Mouse (Mus musculus) forebrain, embryonic 15.5 days (tissue): ENCODE measurements around the gene Mrgpre. TPM values are rescaled to one million over a fixed set of nuclear protein-coding genes. Genes with fewer than 3 reads are reported as not detected.
A peak's percentile ranks its signal among the peaks of the same experiment; 100 is the strongest.

Source experiments
- ATAC-seq: fragments of 200-750 bp; cut with Nextera tagmentation; replicated peaks from 2 replicates; pipeline ENCODE4 v1.8.0; 2017; ENCODE audit warnings: mild to moderate bottlenecking, moderate TSS enrichment, moderate library complexity
- H3K27ac ChIP-seq: fragments of 300-500 bp; sonication (generic); replicated peaks from 2 replicates; pipeline ENCODE4 v1.5.1; 2015; ENCODE audit warnings: mild to moderate bottlenecking, inconsistent platforms
- H3K27me3 ChIP-seq: fragments of 300-500 bp; sonication (generic); 2 replicates; pipeline ENCODE4 v1.6.1; 2015; ENCODE audit warnings: inconsistent platforms
- H3K36me3 ChIP-seq: fragments of 300-500 bp; sonication (generic); 2 replicates; pipeline ENCODE4 v1.6.1; 2015; ENCODE audit warnings: mild to moderate bottlenecking, inconsistent platforms
- H3K4me1 ChIP-seq: fragments of 300-500 bp; sonication (generic); 2 replicates; pipeline ENCODE4 v1.6.1; 2015; ENCODE audit warnings: inconsistent platforms
- H3K4me2 ChIP-seq: fragments of 300-500 bp; sonication (generic); replicated peaks from 2 replicates; pipeline ENCODE4 v1.6.1; 2015; ENCODE audit warnings: mild to moderate bottlenecking, inconsistent platforms
- H3K4me3 ChIP-seq: fragments of 300-500 bp; sonication (generic); 2 replicates; pipeline ENCODE4 v1.5.1; 2015; ENCODE audit warnings: mild to moderate bottlenecking, inconsistent platforms
- H3K9ac ChIP-seq: fragments of 300-500 bp; sonication (generic); replicated peaks from 2 replicates; pipeline ENCODE4 v1.6.1; 2015; ENCODE audit warnings: mild to moderate bottlenecking, inconsistent platforms
- H3K9me3 ChIP-seq: fragments of 300-500 bp; sonication (generic); 2 replicates; pipeline ENCODE4 v1.6.1; 2016; ENCODE audit warnings: inconsistent platforms
- WGBS: fragments of 180-500 bp; shearing (Covaris S2); methylation state at CpG from one replicate; pipeline ENCODE4 v1.1.7; 2015; ENCODE audit warnings: mixed read lengths; 5-methylcytosine and 5-hydroxymethylcytosine counted together
- polyA plus RNA-seq: library from polyadenylated mRNA; unstranded; fragments of >200 nt; fragmentation: Nextera tagmentation; extraction: Ambion mirVana; gene quantifications from 2 replicates; pipeline ENCODE4 v1.2.1, GENCODE M21; 2015

Mrgpre gene
- polyA plus RNA-seq, 1 experiment from 2014 or later, result 3.0 TPM

DNA sequence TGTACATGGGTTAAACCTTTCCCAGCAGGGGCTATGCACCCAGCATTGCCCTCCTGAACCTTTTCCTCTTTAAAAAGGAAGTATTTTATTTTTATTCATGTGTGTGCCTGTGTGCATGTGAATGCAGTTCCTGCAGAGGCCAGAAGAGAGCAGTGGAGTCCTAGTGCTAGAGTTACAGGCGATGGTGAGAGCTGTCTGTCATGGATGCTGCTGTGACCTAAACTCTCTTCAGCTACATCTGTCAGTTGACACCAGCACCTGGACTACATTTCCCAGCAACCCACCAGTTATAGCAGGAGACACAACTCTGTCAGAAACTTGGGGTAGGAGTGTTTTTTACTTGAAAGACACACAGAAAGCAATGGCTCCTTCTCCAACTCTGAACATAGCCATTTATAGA is 24.6 kb upstream of the Mrgpre start:
- H3K36me3 ChIP-seq, result peaks cover 21% of the 10 kb centered on the region
- no peak overlapping the region for H3K4me2 ChIP-seq
- H3K4me1 ChIP-seq, result no peaks in the 10 kb centered on the region
- H3K9ac ChIP-seq, result no peak overlapping the region
- H3K27me3 ChIP-seq, result no peaks in the 10 kb centered on the region
- H3K4me3 ChIP-seq, result no peak overlapping the region
- H3K27ac ChIP-seq, result no peak overlapping the region
- no peak for ATAC-seq
- 49% methylated on average over 1 of the region's 1 CpGs for WGBS
- H3K9me3 ChIP-seq, result no peaks in the 10 kb centered on the region

DNA sequence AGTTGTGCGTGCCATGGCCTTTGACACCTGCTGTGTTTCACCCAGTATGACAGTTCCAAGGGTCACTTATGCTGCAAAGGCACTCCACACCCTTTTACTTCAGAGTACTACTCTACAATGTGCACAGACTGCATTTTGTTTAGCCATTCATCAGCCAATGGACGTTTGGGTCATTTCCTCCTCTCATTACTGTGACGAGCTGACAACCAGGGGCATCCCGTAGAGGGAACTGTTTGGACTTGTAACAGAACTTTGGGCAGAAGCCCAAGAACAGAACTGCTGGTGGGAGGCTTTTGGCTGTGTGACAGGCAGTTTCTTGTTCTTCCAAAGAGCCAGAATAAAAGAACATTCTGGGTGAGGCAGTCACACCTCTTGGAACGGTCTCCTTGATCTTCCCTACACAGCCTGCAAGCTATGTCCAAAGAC is 20.9 kb upstream of the Mrgpre start:
- 34% methylated on average over 5 of the region's 5 CpGs for WGBS
- H3K9me3 ChIP-seq, result no peaks in the 10 kb centered on the region
- H3K27ac ChIP-seq, result no peak overlapping the region
- H3K27me3 ChIP-seq, result no peaks in the 10 kb centered on the region
- H3K36me3 ChIP-seq, result peaks cover 16% of the 10 kb centered on the region; the same call in 1 of the 2 replicates
- H3K4me3 ChIP-seq, result no peak overlapping the region
- no peaks in the 10 kb centered on the region for H3K4me1 ChIP-seq
- no peak overlapping the region for H3K9ac ChIP-seq
- peak; percentile 64 for ATAC-seq
- no peak overlapping the region for H3K4me2 ChIP-seq

GRCm38 (mm10) chr7:143801195-143802065 is 17.1 kb upstream of the Mrgpre start:
- 86% methylated on average over 8 of the region's 8 CpGs for WGBS
- peaks cover 23% of the 10 kb centered on the region; the same call in 1 of the 2 replicates for H3K36me3 ChIP-seq
- no peak for ATAC-seq

GRCm38 (mm10) chr7:143800770-143801169 is 16.5 kb upstream of the Mrgpre start:
- H3K36me3 ChIP-seq, result peaks cover 30% of the 10 kb centered on the region; the same call in 1 of the 2 replicates
- no peaks in the 10 kb centered on the region for H3K9me3 ChIP-seq
- 97% methylated on average over 1 of the region's 1 CpGs for WGBS
- no peak overlapping the region for H3K4me3 ChIP-seq
- H3K4me1 ChIP-seq, result no peaks in the 10 kb centered on the region
- no peak overlapping the region for H3K9ac ChIP-seq
- no peak for ATAC-seq
- no peaks in the 10 kb centered on the region for H3K27me3 ChIP-seq
- H3K4me2 ChIP-seq, result no peak overlapping the region
- H3K27ac ChIP-seq, result no peak overlapping the region

More at GRCm38 (mm10) chr7:143801195-143802065, 17.1 kb upstream of the Mrgpre start:
- no peaks in the 10 kb centered on the region for H3K4me1 ChIP-seq
- H3K4me2 ChIP-seq, result no peak overlapping the region
- H3K9ac ChIP-seq, result no peak overlapping the region
- H3K27ac ChIP-seq, result no peak overlapping the region
- no peak overlapping the region for H3K4me3 ChIP-seq
- H3K27me3 ChIP-seq, result no peaks in the 10 kb centered on the region
- H3K9me3 ChIP-seq, result no peaks in the 10 kb centered on the region

- H3K27ac ChIP-seq, result no peak overlapping the region
- no peaks in the 10 kb centered on the region for H3K27me3 ChIP-seq
- peaks cover 31% of the 10 kb centered on the region; the same call in 1 of the 2 replicates for H3K36me3 ChIP-seq
- H3K4me3 ChIP-seq, result no peak overlapping the region
- ATAC-seq, result no peak
- no peaks in the 10 kb centered on the region for H3K4me1 ChIP-seq
- no peak overlapping the region for H3K4me2 ChIP-seq
- H3K9me3 ChIP-seq, result no peaks in the 10 kb centered on the region
- H3K9ac ChIP-seq, result no peak overlapping the region
- WGBS, result 91% methylated on average over 4 of the region's 4 CpGs
Measured at GRCm38 (mm10) chr7:143798783-143799182, 14.5 kb upstream of the Mrgpre start.

- Histone ChIP-seq H3K36me3 (peaks cover 17% of the 10 kb centered on the region; the same call in 1 of the 2 replicates), H3K9ac (no peak overlapping the region), H3K4me3 (no peak overlapping the region), H3K27ac (no peak overlapping the region), H3K9me3 (no peaks in the 10 kb centered on the region), H3K4me2 (no peak overlapping the region), H3K4me1 (no peaks in the 10 kb centered on the region), H3K27me3 (no peaks in the 10 kb centered on the region)
- WGBS, result 61% methylated on average over 4 of the region's 4 CpGs
- ATAC-seq, result no peak
Measured at GRCm38 (mm10) chr7:143793121-143793520, 8.8 kb upstream of the Mrgpre start.

DNA sequence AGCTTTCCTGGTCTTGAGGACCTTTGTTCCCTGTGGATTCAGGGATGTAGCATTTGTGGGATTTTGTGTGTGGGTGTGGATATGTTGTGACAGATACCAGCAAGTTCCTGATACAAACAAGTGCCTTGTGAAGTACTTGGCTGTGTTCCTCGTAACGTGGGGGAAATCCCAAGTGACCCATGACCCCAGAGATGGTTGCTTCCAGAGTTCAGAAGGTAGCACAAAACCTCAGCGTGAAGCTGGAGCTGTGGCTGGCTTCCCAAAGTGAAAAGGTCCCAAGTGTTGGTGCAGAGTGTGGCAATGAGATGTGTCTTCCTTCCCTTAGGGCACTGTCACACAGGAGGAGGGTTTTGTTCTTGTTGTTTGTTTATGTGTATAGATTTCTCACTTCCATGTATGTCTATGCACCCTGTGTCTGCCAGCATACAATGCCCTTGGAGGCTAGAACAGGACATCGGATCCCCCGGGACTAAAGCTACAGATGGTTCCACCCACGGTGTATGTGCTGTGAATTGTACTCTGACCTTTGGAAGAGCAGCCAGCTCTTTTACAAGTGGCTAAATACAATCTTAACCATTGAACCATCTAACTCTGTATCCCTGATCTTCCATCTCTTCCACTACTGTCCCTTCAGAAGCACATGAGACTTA is 8.2 kb upstream of the Mrgpre start:
- no peak overlapping the region for H3K27ac ChIP-seq
- H3K4me1 ChIP-seq, result no peaks in the 10 kb centered on the region
- H3K4me2 ChIP-seq, result no peak overlapping the region
- peaks cover 12% of the 10 kb centered on the region; the same call in 1 of the 2 replicates for H3K36me3 ChIP-seq
- no peak overlapping the region for H3K9ac ChIP-seq
- WGBS, result 78% methylated on average over 6 of the region's 6 CpGs
- no peak overlapping the region for H3K4me3 ChIP-seq
- no peaks in the 10 kb centered on the region for H3K27me3 ChIP-seq
- ATAC-seq, result no peak
- H3K9me3 ChIP-seq, result no peaks in the 10 kb centered on the region

DNA sequence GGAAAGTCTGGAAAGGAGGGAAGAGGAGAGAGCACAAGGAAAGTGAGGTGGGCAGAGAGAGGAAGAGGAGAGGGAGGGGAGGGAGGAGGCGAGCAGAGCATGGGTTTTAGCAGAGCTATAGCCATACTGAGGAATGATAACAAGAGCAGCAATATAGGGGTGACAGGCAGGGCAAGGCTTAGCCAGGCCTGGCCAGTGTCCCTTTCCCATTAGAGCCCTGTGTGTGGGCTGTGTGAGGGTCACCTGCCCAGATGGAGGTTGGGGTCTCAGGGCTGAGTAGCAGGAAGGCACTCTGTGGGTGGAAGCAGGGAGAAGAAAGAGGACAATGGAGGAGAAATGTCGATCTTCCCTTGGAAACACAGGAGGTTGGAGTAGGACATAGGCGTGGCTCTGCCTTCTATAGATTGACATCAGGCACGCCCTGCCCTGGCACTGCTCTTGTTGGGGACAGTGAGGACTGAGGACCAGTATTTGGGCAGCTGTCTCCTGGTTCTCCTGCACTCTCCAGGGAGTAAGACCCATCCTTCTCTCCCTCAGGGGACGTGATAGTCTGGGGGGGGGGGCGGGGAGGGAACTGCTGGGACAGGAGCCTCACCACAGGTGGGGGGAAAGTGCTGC is 813 bp downstream of the Mrgpre start:
- Histone ChIP-seq H3K36me3 (no peaks in the 10 kb centered on the region), H3K27ac (peak overlapping the region; percentile 62), H3K9me3 (no peaks in the 10 kb centered on the region), H3K4me1 (peaks cover 16% of the 10 kb centered on the region), H3K27me3 (no peaks in the 10 kb centered on the region), H3K4me2 (peak overlapping the region; percentile 81), H3K9ac (peak overlapping the region; percentile 58), H3K4me3 (peak overlapping the region; percentile 52)
- ATAC-seq, result peak; percentile 65
- WGBS, result 12% methylated on average over 5 of the region's 6 CpGs

GRCm38 (mm10) chr7:143777375-143777774 is 6.9 kb downstream of the Mrgpre start:
- no peak overlapping the region for H3K9ac ChIP-seq
- H3K36me3 ChIP-seq, result no peaks in the 10 kb centered on the region
- no peak overlapping the region for H3K4me2 ChIP-seq
- H3K9me3 ChIP-seq, result no peaks in the 10 kb centered on the region
- no peak overlapping the region for H3K4me3 ChIP-seq
- WGBS, result 74% methylated on average over 2 of the region's 2 CpGs
- no peaks in the 10 kb centered on the region for H3K4me1 ChIP-seq
- no peak overlapping the region for H3K27ac ChIP-seq
- ATAC-seq, result no peak
- no peaks in the 10 kb centered on the region for H3K27me3 ChIP-seq

DNA sequence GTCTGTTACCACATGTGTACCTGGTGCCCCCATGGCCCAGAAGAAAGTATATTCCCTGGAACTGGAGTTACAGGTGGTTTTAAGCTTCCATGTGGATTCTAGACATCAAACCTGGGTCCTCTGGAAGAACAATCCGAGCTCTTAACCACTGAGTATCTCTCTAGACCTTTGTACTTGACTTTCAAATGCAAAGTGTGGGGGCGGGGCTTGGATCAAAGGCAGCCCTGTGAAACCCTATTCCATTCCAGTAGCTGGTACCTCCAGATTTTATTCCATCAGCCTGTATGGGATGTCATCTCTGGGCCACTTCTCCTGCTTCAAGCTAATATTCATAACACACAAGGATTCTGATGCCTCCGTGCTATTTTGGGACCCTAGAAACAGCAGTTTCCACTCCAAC is 8.2 kb downstream of the Mrgpre start:
- 27% methylated on average over 3 of the region's 3 CpGs for WGBS
- no peak overlapping the region for H3K4me2 ChIP-seq
- H3K36me3 ChIP-seq, result no peaks in the 10 kb centered on the region
- no peak overlapping the region for H3K9ac ChIP-seq
- no peaks in the 10 kb centered on the region for H3K27me3 ChIP-seq
- no peak overlapping the region for H3K4me3 ChIP-seq
- H3K4me1 ChIP-seq, result no peaks in the 10 kb centered on the region
- ATAC-seq, result no peak
- H3K27ac ChIP-seq, result no peak overlapping the region
- no peaks in the 10 kb centered on the region for H3K9me3 ChIP-seq

DNA sequence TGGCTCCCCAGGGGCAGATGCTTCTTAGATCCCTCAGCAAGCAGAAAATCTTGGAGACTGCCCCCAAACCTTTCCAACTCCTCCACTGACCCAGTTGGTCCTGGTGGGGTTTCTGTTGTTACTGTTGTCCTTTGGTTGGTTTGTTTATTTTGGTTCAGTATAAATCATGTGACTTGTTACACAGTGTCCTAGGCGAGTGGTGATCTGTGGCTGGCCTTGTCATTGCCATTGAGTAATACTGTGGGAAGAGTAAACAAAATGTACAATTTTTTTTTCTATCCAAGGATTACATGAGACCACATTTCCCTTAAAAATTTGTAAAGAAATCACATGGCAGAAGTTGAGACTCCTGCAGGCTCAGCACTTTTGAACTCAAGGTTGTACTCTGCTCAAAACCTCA is 14.8 kb downstream of the Mrgpre start:
- Histone ChIP-seq H3K4me3 (no peak overlapping the region), H3K4me1 (no peaks in the 10 kb centered on the region), H3K27ac (no peak overlapping the region), H3K9me3 (no peaks in the 10 kb centered on the region), H3K9ac (no peak overlapping the region), H3K36me3 (no peaks in the 10 kb centered on the region), H3K4me2 (no peak overlapping the region), H3K27me3 (0 out of 2 replicates have a peak, but pooled peaks cover 3% of the 10 kb centered on the region)
- ATAC-seq, result no peak
- 61% methylated on average over 1 of the region's 1 CpGs for WGBS

DNA sequence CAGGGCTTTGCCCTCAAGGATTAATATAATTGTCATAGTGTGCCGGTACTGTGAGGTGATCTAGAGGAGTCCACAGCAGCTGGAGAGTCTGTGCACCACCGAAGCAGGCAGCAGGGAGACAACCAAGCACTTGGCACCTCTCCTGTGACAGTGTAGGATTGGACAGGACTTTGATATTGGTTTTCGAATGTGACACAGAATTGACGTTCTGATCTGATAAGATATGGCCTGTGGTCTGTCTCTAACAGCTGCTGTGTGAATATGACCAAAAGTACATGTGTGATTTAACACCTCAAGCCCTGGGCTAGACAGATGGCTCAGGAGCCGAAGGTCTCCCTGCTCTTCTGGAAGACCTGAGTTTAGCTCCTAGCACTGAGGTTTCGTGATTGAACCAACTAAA is 16.0 kb downstream of the Mrgpre start:
- H3K9me3 ChIP-seq, result no peaks in the 10 kb centered on the region
- WGBS, result 74% methylated on average over 6 of the region's 6 CpGs
- no peaks in the 10 kb centered on the region for H3K4me1 ChIP-seq
- H3K27ac ChIP-seq, result no peak overlapping the region
- no peak overlapping the region for H3K4me2 ChIP-seq
- H3K9ac ChIP-seq, result no peak overlapping the region
- no peaks in the 10 kb centered on the region for H3K36me3 ChIP-seq
- ATAC-seq, result no peak
- no peak overlapping the region for H3K4me3 ChIP-seq
- H3K27me3 ChIP-seq, result peaks cover 3% of the 10 kb centered on the region; the same call in 1 of the 2 replicates
